Comparison of ENCODE assay signal across 8 mouse cellular contexts in the genomic region with DNA sequence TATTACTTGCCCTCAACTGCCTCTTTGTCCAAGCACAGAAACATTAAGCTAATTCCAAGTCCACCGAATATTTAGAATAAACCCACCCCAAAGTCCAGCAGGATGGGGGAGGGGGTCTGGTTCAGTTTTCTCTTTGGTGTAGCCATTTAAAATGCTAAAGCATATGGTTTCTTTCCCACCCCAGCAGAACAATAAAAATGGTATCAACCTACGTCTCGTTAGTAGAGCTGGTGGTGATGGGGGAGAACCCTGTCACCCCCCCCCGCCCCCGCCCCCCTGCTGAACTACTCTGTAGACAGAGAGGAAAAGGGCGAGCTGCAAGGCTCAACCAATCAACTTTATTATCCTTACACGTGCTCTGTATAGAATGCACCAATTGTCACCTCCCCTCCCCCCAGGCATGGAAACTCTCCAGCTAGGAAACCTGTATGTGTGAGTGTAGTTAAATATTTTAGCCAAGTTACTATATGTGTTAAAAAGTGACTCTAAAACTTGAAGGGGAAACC.
A peak's percentile ranks its signal among the peaks of the same experiment; 100 is the strongest.
DNase-seq lines count a peak whose midpoint lies in the region; ATAC-seq lines count a peak whose summit lies in the region.

No protein-coding gene starts in this region.

- 15% methylated on average over 7 of the region's 7 CpGs for WGBS in forebrain, embryonic 11.5 days

- H3K27me3 ChIP-seq in forebrain, embryonic 11.5 days (ENCODE audit: control insufficient read depth, insufficient read depth, low read length) = no peaks in the 10 kb centered on the region

- ATAC-seq in forebrain, embryonic 11.5 days (replicated peaks; ENCODE audit: low FRiP score) = peak; percentile 70

- no peaks in the 10 kb centered on the region for H3K9me3 ChIP-seq in forebrain, embryonic 11.5 days (ENCODE audit: control insufficient read depth, low read length)

- intact Hi-C loops in heart, postnatal 14 days (cut with DNase I) = no loop called here
- intact Hi-C loops in left cerebral cortex, postnatal 4 days (cut with DNase I) = loop anchor here (10.0 kb wide), 1 partner anchor 124 kb away; no protein-coding TSS in a partner anchor
- intact Hi-C loops in gastrocnemius, postnatal 36 days (cut with DNase I) = no loop called here

- peak; percentile 36 for DNase-seq in heart, adult 11 months
- DNase-seq in heart, postnatal 14 days = no peak
- no peak for DNase-seq in forebrain, embryonic 11.5 days (ENCODE audit: low spot score)
- peak; percentile 58 for DNase-seq in left cerebral cortex, postnatal 4 days
- DNase-seq in right cerebral cortex, postnatal 14 days = peak; percentile 50
- DNase-seq in gastrocnemius, postnatal 36 days = no peak
- DNase-seq in testis, postnatal 14 days (ENCODE audit: low spot score) = no peak
- DNase-seq in layer of hippocampus, adult 9-10 months (ENCODE audit: low spot score) = no peak

- no peak overlapping the region for H3K27ac ChIP-seq in forebrain, embryonic 11.5 days (ENCODE audit: low read depth, low read length)

- H3K9ac ChIP-seq in forebrain, embryonic 11.5 days (ENCODE audit: low read length) = no peak overlapping the region; the same call in 1 of the 2 replicates

- no peaks in the 10 kb centered on the region for H3K36me3 ChIP-seq in forebrain, embryonic 11.5 days (ENCODE audit: control insufficient read depth, insufficient read depth, low read length)

- peak overlapping the region; percentile 30; the same call in 1 of the 2 replicates for H3K4me3 ChIP-seq in forebrain, embryonic 11.5 days (ENCODE audit: low read depth, low read length)

- peaks cover 2% of the 10 kb centered on the region; the same call in 1 of the 2 replicates for H3K4me1 ChIP-seq in forebrain, embryonic 11.5 days (replicated peaks; ENCODE audit: control insufficient read depth, insufficient read depth, low read length)

- peak overlapping the region; percentile 60 for H3K4me2 ChIP-seq in forebrain, embryonic 11.5 days (ENCODE audit: low read depth, low read length, severe bottlenecking)

Comparison
In these comparisons a context has a peak if more than half of its experiments do, and no peak if none do; other contexts are left out.
1. DNase-seq: peak in heart, adult 11 months (single experiment), left cerebral cortex, postnatal 4 days (single experiment) and right cerebral cortex, postnatal 14 days (single experiment); none in heart, postnatal 14 days (0 of 2), forebrain, embryonic 11.5 days (single experiment), gastrocnemius, postnatal 36 days (0 of 2), testis, postnatal 14 days (single experiment) and layer of hippocampus, adult 9-10 months (single experiment).